Mouse (Mus musculus) heart, embryonic 12.5 days (tissue): ENCODE measurements at regions not wholly inside any gene's neighbourhood (a gene's known extent, or its start where the extent isn't known, plus 50 kb on each side); places are given as distances from the start of the nearest gene placed in this dataset.

Experiments used
- ATAC-seq: fragments of 200-750 bp; cut with Nextera tagmentation; 2 replicates; pipeline ENCODE4 v1.8.0; 2017; ENCODE audit warnings: moderate TSS enrichment, moderate library complexity; ENCODE audit not compliant: insufficient number of reproducible peaks, low FRiP score
- H3K27ac ChIP-seq: fragments of 300-500 bp; sonication (generic); 2 replicates; pipeline ENCODE4 v1.5.1; 2016; ENCODE audit warnings: mild to moderate bottlenecking, moderate library complexity; ENCODE audit not compliant: poor library complexity, severe bottlenecking
- H3K27me3 ChIP-seq: fragments of 300-500 bp; sonication (generic); replicated peaks from 2 replicates; pipeline ENCODE4 v1.6.1; 2016; ENCODE audit warnings: mild to moderate bottlenecking, moderate library complexity
- H3K36me3 ChIP-seq: fragments of 300-500 bp; sonication (generic); 2 replicates; pipeline ENCODE4 v1.6.1; 2016; ENCODE audit warnings: mild to moderate bottlenecking, moderate library complexity
- H3K4me1 ChIP-seq: fragments of 300-500 bp; sonication (generic); replicated peaks from 2 replicates; pipeline ENCODE4 v1.6.1; 2016; ENCODE audit warnings: mild to moderate bottlenecking
- H3K4me2 ChIP-seq: fragments of 300-500 bp; sonication (generic); 2 replicates; pipeline ENCODE4 v1.6.1; 2016; ENCODE audit warnings: mild to moderate bottlenecking, moderate library complexity
- H3K4me3 ChIP-seq: fragments of 300-500 bp; sonication (generic); 2 replicates; pipeline ENCODE4 v1.5.1; 2016; ENCODE audit warnings: mild to moderate bottlenecking
- H3K9ac ChIP-seq: fragments of 300-500 bp; sonication (generic); 2 replicates; pipeline ENCODE4 v1.6.1; 2016; ENCODE audit warnings: mild to moderate bottlenecking, moderate library complexity
- H3K9me3 ChIP-seq: fragments of 300-500 bp; sonication (generic); replicated peaks from 2 replicates; pipeline ENCODE4 v1.6.1; 2016; ENCODE audit warnings: mild to moderate bottlenecking, moderate library complexity
- WGBS: fragments of 180-500 bp; shearing (Covaris S2); methylation state at CpG from one replicate; pipeline ENCODE4 v1.1.7; 2016; 5-methylcytosine and 5-hydroxymethylcytosine counted together

DNA sequence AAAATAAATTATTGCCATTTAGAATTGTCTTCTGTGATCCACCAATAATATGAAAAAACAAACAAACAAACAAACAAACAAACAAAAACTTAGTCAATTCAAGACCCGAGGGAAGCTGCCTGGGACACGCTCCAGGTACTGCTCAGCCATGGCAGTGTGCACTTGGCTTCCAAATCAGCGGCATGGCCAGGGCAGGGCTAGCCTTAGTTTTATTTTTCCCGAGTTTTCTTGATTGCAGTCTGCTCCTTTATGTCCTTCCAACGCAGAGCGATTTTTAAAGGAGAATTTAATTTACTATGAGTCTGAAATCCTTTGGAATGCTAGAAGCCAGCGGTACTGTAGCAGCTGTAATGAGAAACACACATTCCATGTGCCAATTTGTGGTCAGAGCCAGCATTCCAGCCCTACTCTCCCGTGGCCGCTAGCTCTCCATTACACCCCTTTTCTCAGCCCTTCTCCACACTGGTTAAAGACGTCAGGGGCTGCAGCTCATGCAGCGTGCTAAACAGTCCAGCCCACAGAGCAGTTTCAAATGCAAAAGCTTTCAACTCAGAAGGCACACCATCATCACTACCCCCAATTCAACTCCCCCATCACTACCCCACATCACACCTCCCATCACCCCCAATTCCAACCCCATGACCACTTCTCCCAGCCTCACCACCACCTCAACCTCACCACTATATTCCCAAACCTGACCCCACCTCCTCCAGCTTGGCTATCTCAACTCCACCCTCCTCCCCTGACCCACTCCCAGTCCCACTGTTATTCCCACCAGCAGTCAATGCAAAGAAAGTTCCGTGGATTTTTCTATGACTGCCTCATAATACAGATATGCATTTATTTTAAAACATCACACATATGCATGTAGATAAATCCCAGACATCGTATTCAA is 187.9 kb upstream of the Gas1 start:
- WGBS = 57% methylated on average over 13 of the region's 13 CpGs
- Histone ChIP-seq H3K27ac (no peak overlapping the region), H3K4me3 (no peak overlapping the region), H3K36me3 (no peaks in the 10 kb centered on the region), H3K9ac (no peak overlapping the region), H3K9me3 (no peaks in the 10 kb centered on the region), H3K4me1 (0 out of 2 replicates have a peak, but pooled peaks cover 7% of the 10 kb centered on the region), H3K4me2 (no peak overlapping the region), H3K27me3 (no peaks in the 10 kb centered on the region)
- ATAC-seq = no peak

GRCm38 (mm10) chr13:60369216-60369615 is 192.1 kb upstream of the Gas1 start:
- H3K27ac ChIP-seq = no peak overlapping the region
- ATAC-seq = no peak
- WGBS = 84% methylated on average over 4 of the region's 4 CpGs

GRCm38 (mm10) chr13:60371656-60372055 is 194.5 kb upstream of the Gas1 start:
- H3K4me1 ChIP-seq = no peaks in the 10 kb centered on the region
- no peak for ATAC-seq
- no peak overlapping the region for H3K4me3 ChIP-seq
- no peak overlapping the region for H3K27ac ChIP-seq
- no peaks in the 10 kb centered on the region for H3K9me3 ChIP-seq
- no peak overlapping the region for H3K9ac ChIP-seq
- 79% methylated on average over 2 of the region's 2 CpGs for WGBS
- H3K4me2 ChIP-seq = no peak overlapping the region
- H3K36me3 ChIP-seq = no peaks in the 10 kb centered on the region
- no peaks in the 10 kb centered on the region for H3K27me3 ChIP-seq

More at GRCm38 (mm10) chr13:60369216-60369615, 192.1 kb upstream of the Gas1 start:
- H3K4me2 ChIP-seq = no peak overlapping the region
- no peaks in the 10 kb centered on the region for H3K9me3 ChIP-seq
- H3K27me3 ChIP-seq = no peaks in the 10 kb centered on the region
- H3K36me3 ChIP-seq = no peaks in the 10 kb centered on the region
- 0 out of 2 replicates have a peak, but pooled peaks cover 7% of the 10 kb centered on the region for H3K4me1 ChIP-seq
- H3K4me3 ChIP-seq = no peak overlapping the region
- H3K9ac ChIP-seq = no peak overlapping the region

GRCm38 (mm10) chr13:60376705-60377104 is 199.5 kb upstream of the Gas1 start:
- H3K27me3 ChIP-seq = no peaks in the 10 kb centered on the region
- H3K27ac ChIP-seq = no peak overlapping the region
- H3K36me3 ChIP-seq = no peaks in the 10 kb centered on the region
- no peaks in the 10 kb centered on the region for H3K4me1 ChIP-seq
- no peak overlapping the region for H3K4me2 ChIP-seq
- no peaks in the 10 kb centered on the region for H3K9me3 ChIP-seq
- no peak for ATAC-seq
- no peak overlapping the region for H3K9ac ChIP-seq
- H3K4me3 ChIP-seq = no peak overlapping the region
- 54% methylated on average over 2 of the region's 2 CpGs for WGBS

GRCm38 (mm10) chr13:60382855-60383254 is 205.7 kb upstream of the Gas1 start:
- Histone ChIP-seq H3K4me1 (no peaks in the 10 kb centered on the region), H3K9ac (no peak overlapping the region), H3K4me3 (no peak overlapping the region), H3K27ac (no peak overlapping the region), H3K27me3 (no peaks in the 10 kb centered on the region), H3K4me2 (no peak overlapping the region), H3K36me3 (no peaks in the 10 kb centered on the region), H3K9me3 (no peaks in the 10 kb centered on the region)
- ATAC-seq = no peak
- 88% methylated on average over 2 of the region's 2 CpGs for WGBS

- Histone ChIP-seq H3K9ac (no peak overlapping the region), H3K27ac (no peak overlapping the region), H3K4me2 (no peak overlapping the region), H3K36me3 (no peaks in the 10 kb centered on the region), H3K4me1 (no peaks in the 10 kb centered on the region), H3K9me3 (no peaks in the 10 kb centered on the region), H3K4me3 (no peak overlapping the region), H3K27me3 (no peaks in the 10 kb centered on the region)
- no peak for ATAC-seq
- 89% methylated on average over 2 of the region's 2 CpGs for WGBS
Observed at GRCm38 (mm10) chr13:60398836-60399235, 202.9 kb upstream of the Dapk1 start.

GRCm38 (mm10) chr13:60400764-60401487 is 200.8 kb upstream of the Dapk1 start:
- Histone ChIP-seq H3K36me3 (no peaks in the 10 kb centered on the region), H3K9me3 (no peaks in the 10 kb centered on the region), H3K27me3 (no peaks in the 10 kb centered on the region), H3K9ac (no peak overlapping the region), H3K4me1 (no peaks in the 10 kb centered on the region), H3K4me2 (no peak overlapping the region), H3K27ac (no peak overlapping the region), H3K4me3 (no peak overlapping the region)
- no peak for ATAC-seq
- WGBS = 82% methylated on average over 3 of the region's 3 CpGs

DNA sequence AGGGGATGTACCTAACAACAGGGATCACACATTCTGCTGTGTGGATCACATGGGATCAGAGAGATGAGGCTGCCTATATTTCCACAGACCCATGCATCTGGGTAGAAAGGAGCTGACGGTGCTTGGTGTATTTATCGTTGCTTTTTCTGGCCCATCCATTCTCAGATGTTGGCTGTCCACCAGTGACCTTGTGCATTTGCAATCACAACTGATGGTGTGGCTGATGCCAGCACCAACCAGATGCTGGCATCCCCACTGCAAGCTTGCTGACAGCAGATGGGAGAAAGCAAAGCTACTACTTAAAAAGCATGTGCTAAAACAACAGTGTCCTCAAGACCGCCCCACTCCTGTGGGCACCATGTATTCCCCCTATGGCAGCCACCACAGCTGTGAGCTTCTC is 198.3 kb upstream of the Dapk1 start:
- Histone ChIP-seq H3K4me1 (no peaks in the 10 kb centered on the region), H3K9me3 (no peaks in the 10 kb centered on the region), H3K4me2 (no peak overlapping the region), H3K36me3 (no peaks in the 10 kb centered on the region), H3K27me3 (no peaks in the 10 kb centered on the region), H3K9ac (no peak overlapping the region), H3K4me3 (no peak overlapping the region), H3K27ac (no peak overlapping the region)
- 90% methylated on average over 3 of the region's 3 CpGs for WGBS
- no peak for ATAC-seq

DNA sequence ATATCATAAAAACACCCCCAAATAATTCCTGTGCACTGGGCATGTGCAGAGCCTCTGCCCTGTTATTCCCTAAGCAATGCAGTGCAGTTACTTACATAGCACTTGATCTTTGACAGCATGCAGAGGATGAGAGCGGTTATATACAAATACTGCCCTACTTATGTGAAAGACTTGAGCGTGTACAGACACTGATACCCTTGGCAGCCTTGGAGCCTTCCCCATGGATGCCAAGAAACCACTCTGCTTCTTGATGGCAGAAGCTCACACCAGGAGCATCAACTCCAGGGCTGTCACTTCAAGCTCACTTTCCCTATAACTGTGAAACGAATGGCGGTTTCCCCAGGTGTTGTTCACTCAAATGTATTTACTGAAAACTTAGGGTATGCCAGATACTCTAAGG is 194.4 kb upstream of the Dapk1 start:
- Histone ChIP-seq H3K9ac (no peak overlapping the region), H3K9me3 (no peaks in the 10 kb centered on the region), H3K4me3 (no peak overlapping the region), H3K4me2 (no peak overlapping the region), H3K27me3 (no peaks in the 10 kb centered on the region), H3K36me3 (no peaks in the 10 kb centered on the region), H3K27ac (no peak overlapping the region), H3K4me1 (no peaks in the 10 kb centered on the region)
- 84% methylated on average over 4 of the region's 4 CpGs for WGBS
- ATAC-seq = no peak

- Histone ChIP-seq H3K4me2 (no peak overlapping the region), H3K27me3 (no peaks in the 10 kb centered on the region), H3K9me3 (no peaks in the 10 kb centered on the region), H3K4me1 (no peaks in the 10 kb centered on the region), H3K9ac (no peak overlapping the region), H3K4me3 (no peak overlapping the region), H3K36me3 (no peaks in the 10 kb centered on the region), H3K27ac (no peak overlapping the region)
- no peak for ATAC-seq
- WGBS = 68% methylated on average over 14 of the region's 14 CpGs
Observed at GRCm38 (mm10) chr13:60409706-60410502, 191.8 kb upstream of the Dapk1 start.

DNA sequence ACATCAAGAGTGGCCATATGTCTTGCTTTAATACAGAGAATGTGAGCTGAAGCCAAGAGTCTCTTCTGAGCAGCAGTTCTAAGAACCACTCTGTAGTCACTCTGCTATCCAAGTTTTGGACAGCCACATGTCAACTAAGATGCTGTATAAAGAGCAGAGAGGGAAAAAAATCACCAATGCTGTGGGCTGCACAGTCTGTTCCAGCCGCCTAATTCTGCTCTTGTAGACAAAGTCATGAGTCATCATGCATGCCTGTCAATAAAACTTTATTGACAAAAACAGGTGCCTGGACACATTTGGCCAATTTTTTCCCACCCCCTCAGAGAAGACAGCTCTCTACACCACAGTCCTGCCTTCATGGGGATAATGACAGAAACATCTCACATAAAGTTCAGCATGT is 185.7 kb upstream of the Dapk1 start:
- Histone ChIP-seq H3K9ac (no peak overlapping the region), H3K27ac (no peak overlapping the region)
- 70% methylated on average over 1 of the region's 1 CpGs for WGBS

More for the DNA sequence above, 185.7 kb upstream of the Dapk1 start:
- H3K36me3 ChIP-seq = no peaks in the 10 kb centered on the region
- H3K27me3 ChIP-seq = no peaks in the 10 kb centered on the region
- no peak for ATAC-seq
- no peak overlapping the region for H3K4me3 ChIP-seq
- H3K4me2 ChIP-seq = no peak overlapping the region
- H3K9me3 ChIP-seq = no peaks in the 10 kb centered on the region
- peaks cover 19% of the 10 kb centered on the region for H3K4me1 ChIP-seq
